Mouse (Mus musculus): Measurements from ENCODE around the gene Galc.

Galc gene

DNA sequence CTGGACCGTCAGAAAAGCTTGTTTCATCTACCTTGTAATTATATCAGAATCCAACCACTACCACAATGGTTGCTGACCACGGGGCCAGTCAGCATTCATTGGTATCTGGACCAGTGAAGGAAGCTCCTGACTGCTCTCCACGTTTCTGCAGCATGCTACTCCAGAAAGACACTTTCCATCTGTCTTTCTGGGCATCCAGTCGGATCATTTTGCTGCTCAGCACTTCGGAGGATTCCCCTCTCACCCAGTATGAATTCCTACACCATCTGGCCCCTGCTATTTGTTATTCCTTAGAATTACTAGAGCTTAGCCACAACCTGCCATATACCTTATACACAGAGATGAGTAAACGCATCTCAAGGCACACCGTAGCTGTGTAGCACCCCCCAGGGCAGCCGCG, 70.2 kb downstream of the Galc start:
- in situ Hi-C loops (cut with MboI, MseI) = no loop called here

DNA sequence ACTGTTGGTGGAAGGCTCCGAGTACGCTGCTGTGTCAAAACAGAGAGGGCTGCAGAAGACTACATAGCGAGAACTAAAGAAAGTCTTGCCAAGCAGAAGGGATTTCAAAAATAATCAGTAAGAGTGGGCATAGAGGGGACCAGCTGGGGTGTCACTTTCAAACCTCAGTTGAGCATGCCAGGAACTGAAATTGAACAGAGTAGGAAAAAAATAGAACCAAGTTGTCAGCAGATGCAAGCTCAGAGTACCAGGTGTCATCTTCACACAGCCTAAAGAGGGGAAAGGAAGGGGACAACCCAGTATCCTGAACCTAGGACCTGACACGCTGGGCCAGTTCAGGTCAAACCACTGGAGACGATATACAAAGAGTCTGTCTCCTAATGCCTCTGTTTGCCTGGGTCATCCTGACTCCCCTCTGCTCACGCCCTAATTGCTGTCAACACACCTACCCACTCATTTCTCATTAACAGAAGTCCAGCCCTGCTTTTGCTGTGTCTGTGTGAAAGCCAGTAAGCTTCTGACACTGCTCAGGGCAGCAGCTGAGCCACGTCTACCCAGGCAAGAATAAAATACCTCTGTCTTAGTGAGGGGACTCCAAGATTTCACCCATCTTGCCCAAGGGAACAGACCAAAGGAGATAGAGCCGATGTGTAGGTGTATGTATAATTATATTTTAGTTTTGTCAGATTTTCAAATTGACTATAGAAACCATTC, 71.9 kb downstream of the Galc start:
- in situ Hi-C loops (cut with MboI, MseI) = no loop called here

DNA sequence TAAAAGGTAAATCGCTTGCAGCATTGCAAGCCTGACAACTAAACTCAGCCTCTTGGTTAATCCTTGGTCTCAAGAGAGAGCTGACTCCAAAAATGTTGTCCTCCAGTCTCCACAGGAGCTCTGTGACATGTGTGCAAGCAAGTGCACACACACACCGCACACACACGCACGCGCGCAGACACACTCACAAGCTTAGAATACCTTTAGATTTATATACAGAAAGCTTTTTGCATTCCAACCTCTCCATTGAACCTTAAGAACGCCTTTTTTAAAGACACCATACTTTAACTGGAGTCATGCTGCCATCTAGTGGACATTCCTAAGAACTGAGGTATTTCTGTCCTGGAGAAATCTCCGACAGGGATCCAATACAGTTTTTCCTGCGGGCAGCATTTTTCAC, 77.5 kb downstream of the Galc start:
- in situ Hi-C loops (cut with MboI, MseI) = no loop called here

DNA sequence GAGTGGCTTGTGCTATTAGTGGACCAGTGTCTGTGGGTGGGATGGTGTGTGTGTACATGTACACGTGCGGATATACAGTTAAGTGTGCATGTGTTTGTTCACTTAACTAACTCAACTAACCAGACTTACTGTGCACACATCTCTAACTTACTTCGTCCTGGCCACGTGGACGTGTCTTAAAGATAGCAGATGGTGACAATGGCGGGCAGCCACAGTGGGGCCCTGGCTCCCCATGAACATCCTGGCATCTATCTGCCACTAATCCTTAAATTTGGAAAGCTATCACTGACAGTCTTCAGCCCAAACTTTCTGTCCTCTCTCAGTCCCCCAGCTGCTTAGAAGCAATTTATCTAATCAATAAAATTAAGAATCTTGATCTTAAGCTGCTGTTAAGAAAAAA, 78.5 kb downstream of the Galc start:
- in situ Hi-C loops (cut with MboI, MseI) = no loop called here

DNA sequence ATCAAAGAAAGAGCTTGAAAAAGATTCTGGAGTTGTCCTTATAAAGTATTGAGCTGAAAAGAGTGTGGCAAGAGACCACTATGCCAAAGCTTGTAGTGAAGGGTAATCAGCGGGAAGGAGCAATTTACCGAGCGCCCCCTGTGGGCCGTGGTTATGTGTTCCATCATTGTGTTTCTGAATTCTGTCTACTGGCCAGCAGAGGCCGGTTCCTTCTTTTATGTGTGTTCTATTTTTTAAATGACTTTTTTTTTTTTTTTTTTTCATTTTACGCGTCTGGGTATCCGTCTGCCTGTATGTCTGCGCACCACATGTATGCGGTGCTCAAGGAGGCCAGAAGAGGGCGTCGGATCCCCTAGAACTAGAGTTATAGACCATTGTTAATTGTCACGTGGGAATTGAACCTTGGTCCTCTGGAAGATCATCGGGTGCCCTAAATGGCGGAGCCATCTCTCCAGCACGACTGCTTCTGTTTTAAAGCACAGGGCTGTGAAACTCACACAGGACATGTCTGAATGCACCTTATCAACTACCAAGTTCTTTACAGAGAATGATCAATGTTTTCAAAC, 78.9 kb downstream of the Galc start:
- in situ Hi-C loops (cut with MboI, MseI) = no loop called here

DNA sequence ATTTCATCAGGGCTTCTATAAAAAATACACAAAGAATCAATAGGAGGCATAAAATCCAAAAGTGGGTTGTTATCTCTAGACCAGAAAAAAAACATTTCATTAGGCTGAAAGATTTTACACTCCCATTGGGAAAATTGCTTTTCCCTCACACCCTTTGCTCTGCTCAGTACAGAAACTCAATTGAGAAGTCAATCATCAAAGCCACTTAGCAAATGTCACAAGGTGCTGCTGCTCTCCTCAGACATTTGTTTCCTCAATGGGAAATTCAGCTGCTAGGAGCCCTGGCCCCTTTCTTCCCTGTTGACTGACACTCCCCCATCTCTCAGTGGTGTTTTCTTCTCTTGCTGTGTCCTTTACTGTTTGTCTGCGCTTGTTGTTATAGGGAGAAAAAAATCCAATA, 79.8 kb downstream of the Galc start:
- in situ Hi-C loops (cut with MboI, MseI) = no loop called here

DNA sequence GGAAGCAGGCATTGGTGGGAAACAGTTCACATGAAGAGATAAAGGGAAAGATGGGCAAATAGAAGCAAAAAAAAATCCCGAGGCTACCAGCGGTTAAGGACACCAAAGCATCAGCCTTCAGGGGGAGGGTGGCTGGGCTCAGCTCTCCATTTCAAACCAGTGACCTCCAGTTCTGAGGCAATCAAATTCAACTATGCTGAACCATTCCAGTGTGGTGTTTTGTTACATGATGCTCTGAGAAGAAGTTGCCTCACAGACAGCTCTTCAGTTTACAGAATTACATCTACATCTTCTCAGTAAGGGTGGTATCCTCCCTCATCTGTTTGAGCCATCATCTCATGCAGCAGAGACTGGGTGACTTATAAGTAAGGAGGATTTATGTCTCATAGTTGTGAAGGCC, 82.6 kb downstream of the Galc start:
- in situ Hi-C loops (cut with MboI, MseI) = no loop called here

DNA sequence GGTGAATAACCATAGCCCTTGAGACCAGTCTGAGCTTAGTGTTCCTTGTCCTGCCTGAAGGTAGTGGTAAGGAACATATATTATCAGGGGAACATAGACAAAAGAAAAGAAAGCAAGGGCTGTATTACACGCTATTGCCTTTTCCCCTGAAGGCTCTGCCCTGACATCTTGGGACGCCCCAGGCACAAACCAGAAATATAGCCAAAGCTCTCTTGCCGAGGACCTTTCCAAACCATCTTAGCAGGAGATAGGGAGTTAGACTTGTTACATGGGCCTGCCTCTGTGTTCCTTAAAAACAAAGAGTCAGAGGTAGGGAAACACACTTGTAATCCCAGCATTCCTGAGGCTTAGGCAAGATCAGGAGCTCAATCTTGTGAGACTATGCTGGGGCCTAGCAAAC, 97.4 kb downstream of the Galc start:
- in situ Hi-C loops (cut with MboI, MseI) = no loop called here

DNA sequence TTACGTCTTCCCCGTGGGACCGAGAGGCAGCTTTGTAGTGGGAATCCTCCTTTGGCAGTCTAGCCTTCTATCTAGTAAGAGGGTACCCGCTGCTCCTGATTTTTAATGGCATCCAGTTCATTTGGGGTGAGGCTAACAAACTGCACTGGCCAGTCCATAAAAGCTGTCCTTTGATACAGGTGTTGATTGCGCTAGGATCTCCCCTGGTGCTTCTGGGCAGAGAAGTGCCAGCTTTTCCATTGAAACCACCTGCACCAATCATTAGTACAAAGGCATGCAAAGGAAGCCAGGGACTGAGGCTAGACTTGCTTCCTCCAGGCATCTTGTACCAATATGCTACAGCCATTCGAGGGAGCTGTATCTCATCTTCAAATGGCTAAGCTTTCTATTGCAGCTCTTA, 98.4 kb downstream of the Galc start:
- in situ Hi-C loops (cut with MboI, MseI) = no loop called here

Data from T-helper 1 cell (primary cell).